Mouse (Mus musculus) heart, adult 2 months (tissue): Measurements from ENCODE around the gene Elob.

Experiments
- CTCF ChIP-seq: fragments of 200-600 bp; IDR thresholded peaks from 2 replicates; pipeline ENCODE4 v1.8.1; 2022; ENCODE audit warnings: antibody characterized with exemption, mild to moderate bottlenecking, moderate library complexity
- EP300 ChIP-seq: fragments of 200-500 bp; IDR thresholded peaks from 2 replicates; pipeline ENCODE4 v1.6.1; 2011; ENCODE audit warnings: low read depth, low read length, control low read depth; ENCODE audit not compliant: insufficient read depth
- POLR2A ChIP-seq: fragments of 200-500 bp; IDR thresholded peaks from 2 replicates; pipeline ENCODE4 v1.6.1; 2011; ENCODE audit warnings: mild to moderate bottlenecking, low read depth, low read length, control low read depth; ENCODE audit not compliant: insufficient read depth

DNA sequence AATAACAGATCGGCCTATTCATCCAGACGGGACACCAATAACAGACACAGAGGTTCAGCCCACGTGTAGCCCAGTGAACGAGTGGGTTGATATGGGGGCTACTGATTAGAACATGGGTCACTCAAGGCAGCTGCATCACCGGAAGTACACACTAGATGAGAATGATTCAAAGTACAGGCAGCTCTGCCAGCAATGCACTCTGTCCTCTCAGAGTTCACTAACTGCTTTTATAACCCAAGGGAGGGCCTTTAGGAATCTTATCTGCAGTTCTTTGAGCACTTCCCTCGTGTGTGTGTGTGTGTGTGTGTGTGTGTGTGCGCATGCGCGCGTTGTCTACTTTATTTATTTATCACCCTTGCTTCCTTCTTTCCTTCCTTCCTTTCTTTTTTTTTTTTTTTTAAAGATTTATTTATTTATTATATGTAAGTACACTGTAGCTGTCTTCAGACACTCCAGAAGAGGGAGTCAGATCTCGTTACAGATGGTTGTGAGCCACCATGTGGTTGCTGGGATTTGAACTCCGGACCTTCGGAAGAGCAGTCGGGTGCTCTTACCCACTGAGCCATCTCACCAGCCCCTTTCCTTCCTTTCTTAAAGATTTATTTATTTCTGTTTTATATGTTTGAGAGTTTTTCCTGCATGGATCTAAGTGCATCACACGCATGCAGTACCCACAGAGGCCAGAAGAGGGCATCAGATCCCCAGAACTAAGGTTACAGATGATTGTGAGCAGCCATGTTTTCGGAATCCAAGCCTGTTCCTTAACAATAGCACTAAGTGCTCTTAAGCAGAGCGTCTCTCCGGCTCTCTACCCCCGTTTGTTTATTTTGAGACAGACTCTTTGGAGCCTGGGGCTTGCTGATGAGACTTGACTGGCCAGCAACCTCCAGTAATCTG is 22.2 kb upstream of the Elob start:
- peak; percentile 79 for TF ChIP-seq CTCF
- no peak for TF ChIP-seq EP300
- TF ChIP-seq POLR2A: no peak
